Mouse (Mus musculus): ENCODE results near the gene Cerkl.

Gene Cerkl

GRCm38 (mm10) chr2:79372486-79373200 is 83.9 kb downstream of the Cerkl start:
- in situ Hi-C loops (cut with MboI, MseI) = loop anchor here (5.0 to 25.0 kb wide), 6 partner anchors 125 to 1335 kb away; no protein-coding TSS in a partner anchor

DNA sequence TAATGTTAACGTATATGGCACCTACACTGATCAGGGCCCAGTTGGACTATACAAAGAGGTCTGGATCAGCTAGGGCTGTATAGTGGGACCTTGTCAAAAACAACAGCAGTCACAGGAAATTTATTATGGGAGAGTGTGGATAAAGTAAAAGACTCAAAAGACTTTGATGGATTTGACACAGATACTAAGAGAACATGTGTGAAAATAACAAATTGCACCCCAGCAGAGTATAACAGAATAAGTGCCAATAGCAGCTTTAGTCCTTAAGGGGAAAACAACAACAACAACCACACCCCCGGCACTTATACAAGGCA is 84.5 kb downstream of the Cerkl start:
- in situ Hi-C loops (cut with MboI, MseI) = loop anchor here (5.0 to 25.0 kb wide), 6 partner anchors 125 to 1335 kb away; no protein-coding TSS in a partner anchor

DNA sequence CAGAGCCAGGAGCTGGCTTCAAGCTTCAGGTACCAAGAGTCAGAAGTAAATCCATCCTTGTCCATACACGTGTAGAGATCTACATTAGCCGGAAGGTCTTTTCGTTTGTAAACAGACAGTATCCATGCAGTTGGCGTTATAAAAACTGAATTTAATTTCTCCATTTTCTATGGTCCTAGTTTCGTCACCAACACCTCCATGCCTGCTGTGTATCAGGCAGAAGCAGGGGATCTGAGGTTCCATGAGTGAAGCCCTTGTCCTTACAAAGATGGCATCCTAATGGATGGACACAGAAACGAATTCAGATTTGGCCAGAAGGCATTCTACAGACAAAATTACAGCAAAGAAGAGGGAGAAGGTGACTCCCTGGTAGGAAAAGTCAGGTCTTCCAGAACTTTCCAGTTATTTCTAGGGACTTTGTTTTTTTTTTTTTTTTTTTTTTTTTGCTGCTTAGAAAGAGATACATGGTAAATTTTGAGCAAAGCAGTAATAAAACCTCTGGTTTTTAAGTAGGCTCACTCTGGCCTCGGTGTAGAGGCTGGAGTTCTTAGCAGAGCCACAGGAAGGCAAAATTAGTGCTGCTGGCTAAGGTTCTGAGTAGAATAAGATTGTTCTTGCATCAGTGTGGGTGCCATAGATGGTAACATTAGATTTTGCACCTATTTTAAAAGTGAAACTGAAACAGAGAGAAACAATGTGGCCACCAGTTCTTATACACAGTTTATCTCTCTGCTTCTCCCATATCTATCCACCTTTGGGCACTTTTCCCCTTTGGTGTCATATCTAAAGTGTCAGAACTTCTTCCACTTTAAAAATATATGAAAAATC is 85.0 kb downstream of the Cerkl start:
- in situ Hi-C loops (cut with MboI, MseI) = loop anchor here (5.0 to 25.0 kb wide), 6 partner anchors 126 to 1334 kb away; no protein-coding TSS in a partner anchor

DNA sequence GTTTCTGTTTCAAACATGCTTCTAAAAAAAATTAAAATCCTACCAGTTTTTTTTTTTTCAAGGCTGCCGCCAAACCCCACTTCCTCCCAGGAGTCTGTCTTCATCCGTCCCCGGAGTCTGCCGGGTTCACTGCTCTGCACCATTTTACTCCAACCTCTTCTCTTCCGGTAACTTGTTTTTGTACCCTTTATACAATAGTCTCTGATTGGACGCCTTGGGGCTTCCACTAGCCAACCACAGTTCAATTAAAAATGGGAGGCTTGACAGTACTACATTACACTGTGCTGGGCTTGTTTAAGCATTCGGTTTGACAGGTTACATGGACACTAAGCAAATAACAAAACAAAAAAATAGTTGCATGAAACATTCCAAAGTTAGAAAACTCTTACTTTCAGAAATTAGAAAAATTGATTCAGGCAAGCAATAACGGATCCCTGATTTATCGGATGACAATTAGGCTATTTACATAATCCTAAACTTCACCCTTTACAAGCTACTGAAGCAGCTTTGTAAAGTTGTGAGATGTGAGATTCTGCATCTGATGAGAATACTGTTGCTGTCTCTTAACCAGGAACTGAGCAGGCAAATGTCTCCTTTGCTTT is 85.8 kb downstream of the Cerkl start:
- in situ Hi-C loops (cut with MboI, MseI) = loop anchor here (5.0 to 25.0 kb wide), 6 partner anchors 126 to 1334 kb away; no protein-coding TSS in a partner anchor

DNA sequence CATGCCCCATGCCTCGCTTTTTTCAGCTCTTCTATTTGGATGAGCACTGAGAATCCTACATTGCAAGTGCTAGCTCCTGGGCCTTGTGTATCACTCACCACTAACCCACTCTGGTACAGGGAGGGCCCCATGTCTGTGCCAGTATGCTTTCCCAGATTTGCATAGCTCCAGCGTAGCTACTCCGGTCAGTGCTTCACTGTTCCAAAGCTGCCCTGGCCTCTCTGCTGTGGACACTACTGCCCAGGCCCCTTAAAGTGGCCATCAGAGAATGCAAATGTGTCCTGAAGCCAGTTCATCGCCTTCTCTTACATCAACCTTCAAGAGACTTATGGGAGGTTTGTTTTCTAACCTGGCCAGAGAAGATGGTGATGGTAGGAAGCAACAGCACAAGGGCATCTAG is 86.7 kb downstream of the Cerkl start:
- in situ Hi-C loops (cut with MboI, MseI) = loop anchor here (5.0 to 25.0 kb wide), 6 partner anchors 127 to 1333 kb away; no protein-coding TSS in a partner anchor

GRCm38 (mm10) chr2:79369061-79369524 is 87.5 kb downstream of the Cerkl start:
- in situ Hi-C loops (cut with MboI, MseI) = loop anchor here in 1 of 2 experiments (25.0 kb wide), 1 partner anchor 1332 kb away; no protein-coding TSS in a partner anchor

DNA sequence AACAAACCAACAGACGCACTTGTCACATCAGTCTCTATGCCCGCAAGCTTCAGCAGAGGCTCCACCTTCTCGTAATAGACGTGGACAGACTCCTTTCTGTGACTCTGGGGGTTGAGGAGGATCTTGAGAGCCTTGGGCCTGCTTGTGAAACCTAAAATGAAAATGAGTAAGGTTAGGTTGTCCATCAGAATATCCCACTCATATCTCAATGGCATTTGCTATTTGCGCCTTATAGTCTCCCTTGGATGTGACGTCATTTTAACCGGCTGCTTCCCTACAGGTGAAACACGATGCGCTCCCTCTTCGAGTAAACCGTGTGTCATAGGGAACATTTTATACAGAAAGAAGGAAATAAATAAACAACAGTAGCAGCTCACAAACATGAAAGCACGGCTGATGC is 87.9 kb downstream of the Cerkl start:
- in situ Hi-C loops (cut with MboI, MseI) = loop anchor here in 1 of 2 experiments (25.0 kb wide), 1 partner anchor 1331 kb away; no protein-coding TSS in a partner anchor

GRCm38 (mm10) chr2:79367451-79368450 is 88.8 kb downstream of the Cerkl start:
- in situ Hi-C loops (cut with MboI, MseI) = loop anchor here in 1 of 2 experiments (25.0 kb wide), 1 partner anchor 1330 kb away; no protein-coding TSS in a partner anchor

DNA sequence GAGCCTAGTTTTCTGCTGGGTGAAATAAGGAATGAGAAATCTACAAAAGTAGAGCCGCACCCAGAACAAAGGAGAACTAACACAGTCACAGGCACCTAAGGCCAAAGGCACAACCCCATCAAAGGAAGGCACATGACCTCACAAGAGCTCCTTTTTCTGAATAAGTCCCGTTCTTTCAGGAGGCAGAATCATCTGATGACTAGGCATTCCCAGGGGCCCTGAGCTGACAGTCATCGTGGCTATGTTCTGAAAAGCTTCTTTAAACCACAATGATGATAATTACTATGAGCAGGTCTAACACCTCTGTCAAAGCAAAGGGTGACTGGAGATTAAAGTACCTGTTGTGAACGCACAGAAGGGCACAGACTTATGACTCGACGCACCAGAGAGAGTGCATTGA is 92.7 kb downstream of the Cerkl start:
- in situ Hi-C loops (cut with MboI, MseI) = loop anchor here in 1 of 2 experiments (25.0 kb wide), 1 partner anchor 1327 kb away; no protein-coding TSS in a partner anchor

GRCm38 (mm10) chr2:79362029-79362428 is 94.6 kb downstream of the Cerkl start:
- in situ Hi-C loops (cut with MboI, MseI) = loop anchor here in 1 of 2 experiments (25.0 kb wide), 1 partner anchor 1325 kb away; no protein-coding TSS in a partner anchor

DNA sequence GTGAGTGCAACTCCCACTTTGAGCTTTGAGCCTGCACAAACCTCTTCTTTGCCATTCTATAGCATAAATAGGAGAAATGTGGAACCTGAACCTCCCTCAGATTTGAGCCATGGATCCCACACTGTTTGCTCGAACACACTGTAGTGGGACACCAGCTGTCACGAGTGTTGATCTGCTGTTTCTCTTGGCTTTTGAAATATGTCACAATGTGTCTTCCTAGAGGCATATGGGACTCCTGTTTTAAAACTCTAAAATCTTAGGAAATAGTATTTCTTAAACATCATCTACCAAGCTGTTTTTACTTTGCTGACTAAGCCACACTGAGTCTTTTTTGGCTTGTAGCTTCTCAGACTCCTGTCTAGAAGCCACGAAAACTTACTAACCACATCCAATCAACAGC is 98.8 kb downstream of the Cerkl start:
- in situ Hi-C loops (cut with MboI, MseI) = loop anchor here in 1 of 2 experiments (25.0 kb wide), 1 partner anchor 1321 kb away; no protein-coding TSS in a partner anchor

DNA sequence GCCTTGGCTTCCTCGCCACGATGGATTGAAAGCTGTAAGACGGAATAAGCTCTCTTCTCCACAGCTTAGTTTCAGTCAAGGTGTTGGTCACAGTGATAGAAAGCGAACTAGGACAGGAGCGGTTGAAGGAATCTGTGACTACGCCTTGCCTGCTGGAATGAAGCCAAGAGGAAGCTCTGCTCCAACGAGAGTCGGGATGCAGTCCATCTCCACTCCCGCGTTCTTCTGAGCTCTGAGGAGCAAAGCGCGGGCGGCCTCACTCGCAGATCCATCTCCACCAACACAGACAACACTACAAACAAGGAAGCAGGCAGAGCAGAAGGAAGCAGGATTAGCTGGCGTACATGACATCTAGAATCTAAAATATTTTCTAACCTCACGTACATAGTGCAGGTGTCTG is 101.8 kb downstream of the Cerkl start:
- in situ Hi-C loops (cut with MboI, MseI) = loop anchor here in 1 of 2 experiments (25.0 kb wide), 1 partner anchor 1317 kb away; no protein-coding TSS in a partner anchor

DNA sequence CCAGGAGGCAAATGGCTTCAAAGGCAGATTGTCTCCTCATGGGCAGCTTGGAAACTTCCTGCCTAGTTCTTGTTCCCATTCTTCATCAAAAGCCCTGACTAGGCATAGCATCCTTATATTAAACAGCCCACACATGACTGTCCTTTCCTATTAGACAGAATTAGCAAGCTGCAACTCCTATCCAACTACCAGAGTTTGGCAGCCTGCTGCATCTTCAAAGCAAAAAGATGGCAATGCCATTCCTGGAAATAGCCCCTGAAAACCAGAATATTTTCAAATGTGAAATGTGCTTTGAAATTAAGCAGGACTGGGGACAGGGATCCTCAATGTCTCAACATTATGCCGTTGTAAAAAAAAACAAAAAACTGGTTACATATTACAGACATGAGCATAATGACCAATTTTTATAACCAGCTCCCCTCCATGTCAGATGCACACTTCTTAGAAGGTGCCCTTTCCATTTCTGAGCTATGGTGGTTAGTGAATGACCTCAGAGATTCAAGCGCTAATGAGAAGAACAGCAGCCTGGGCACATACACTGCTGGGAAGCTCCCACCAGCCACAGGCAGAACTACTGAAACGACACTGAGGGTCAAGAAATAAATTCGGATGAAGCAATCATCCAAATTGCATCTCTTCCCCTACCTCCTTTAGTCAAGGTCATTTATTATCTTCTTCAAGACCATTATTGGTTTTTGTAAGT is 104.3 kb downstream of the Cerkl start:
- in situ Hi-C loops (cut with MboI, MseI) = loop anchor here in 1 of 2 experiments (25.0 kb wide), 1 partner anchor 1315 kb away; no protein-coding TSS in a partner anchor

GRCm38 (mm10) chr2:79351179-79352099 is 105.1 kb downstream of the Cerkl start:
- in situ Hi-C loops (cut with MboI, MseI) = loop anchor here in 1 of 2 experiments (25.0 kb wide), 1 partner anchor 1314 kb away; no protein-coding TSS in a partner anchor

DNA sequence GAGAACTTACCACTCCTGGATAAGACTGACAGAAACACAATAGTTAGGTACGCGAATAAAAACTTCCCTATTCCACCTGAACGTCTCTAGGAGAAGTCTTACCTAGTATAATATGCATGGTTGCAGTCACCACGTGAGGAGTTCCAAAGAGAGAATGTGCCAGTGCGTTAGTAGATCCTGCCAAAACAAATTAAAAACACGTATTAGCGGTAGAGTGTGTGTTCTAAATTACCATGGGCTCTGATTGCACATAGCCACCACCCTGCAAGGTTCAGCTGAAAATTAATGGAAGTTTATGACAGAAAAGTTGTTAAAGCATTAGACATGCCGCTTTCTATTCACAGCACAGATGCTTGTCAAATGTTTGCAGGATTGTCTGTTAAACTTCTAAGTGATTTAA is 113.5 kb downstream of the Cerkl start:
- in situ Hi-C loops (cut with MboI, MseI) = no loop called here

DNA sequence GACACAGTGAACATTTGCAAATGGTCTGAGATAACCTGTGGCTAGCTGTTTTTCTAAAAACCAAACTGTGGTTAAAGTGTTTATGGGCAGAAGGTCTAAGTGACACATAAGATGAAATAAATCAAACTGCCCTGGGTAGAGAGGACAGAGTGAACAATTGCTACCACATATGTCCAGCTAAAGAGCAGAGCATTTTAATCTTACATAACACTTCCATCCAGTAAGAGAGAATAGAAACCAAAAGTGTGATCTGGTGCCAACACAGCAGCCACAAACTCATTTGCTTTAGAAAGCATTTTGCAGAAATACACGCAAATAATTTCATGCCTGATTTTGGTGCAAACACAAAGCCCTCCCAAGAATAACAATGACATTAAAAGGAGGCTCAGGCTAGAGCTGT is 117.6 kb downstream of the Cerkl start:
- in situ Hi-C loops (cut with MboI, MseI) = loop anchor here in 1 of 2 experiments (5.0 kb wide), 1 partner anchor 937 kb away; no protein-coding TSS in a partner anchor

DNA sequence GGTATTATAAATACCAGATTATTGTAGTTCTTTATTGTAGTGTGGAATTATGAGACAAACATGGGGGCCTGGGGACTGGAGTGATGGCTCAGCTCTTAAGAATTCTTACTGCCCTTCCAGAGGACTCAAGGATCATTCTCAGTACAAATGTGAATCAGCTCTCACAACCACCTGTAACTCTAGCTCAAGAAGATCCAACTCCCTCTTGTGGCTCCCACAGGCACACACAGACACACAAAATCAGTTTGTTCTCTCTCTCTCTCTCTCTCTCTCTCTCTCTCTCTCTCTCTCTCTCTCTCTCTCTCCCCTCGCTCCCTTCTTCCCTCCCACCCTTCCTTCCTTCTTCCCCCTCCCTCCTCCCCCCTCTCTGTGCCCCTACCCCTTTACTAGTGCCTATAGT is 120.4 kb downstream of the Cerkl start:
- in situ Hi-C loops (cut with MboI, MseI) = loop anchor here in 1 of 2 experiments (5.0 kb wide), 1 partner anchor 934 kb away; no protein-coding TSS in a partner anchor

DNA sequence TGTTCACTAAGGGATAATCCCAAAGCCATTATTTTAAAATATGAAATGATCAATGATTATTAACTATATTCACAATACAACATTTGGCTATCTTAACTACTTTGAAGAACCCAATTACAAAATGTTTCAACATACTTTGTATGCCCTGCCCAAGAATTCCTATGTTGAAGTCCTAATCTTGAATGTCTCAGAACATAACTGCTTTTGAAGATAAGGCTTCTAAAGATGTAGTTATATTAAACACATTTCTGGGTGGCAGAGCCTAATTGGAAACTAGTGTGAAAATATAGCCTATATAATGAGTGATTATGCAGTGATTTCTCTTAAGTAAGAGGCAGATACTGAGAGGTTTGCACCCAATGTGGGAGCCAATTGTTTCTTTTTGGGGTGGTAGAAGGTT is 121.9 kb downstream of the Cerkl start:
- in situ Hi-C loops (cut with MboI, MseI) = loop anchor here in 1 of 2 experiments (5.0 kb wide), 1 partner anchor 932 kb away; no protein-coding TSS in a partner anchor
